Mouse (Mus musculus) hindbrain, embryonic 11.5 days (tissue): ENCODE data around the gene Prg2. TPM values are rescaled to one million over a fixed set of nuclear protein-coding genes. Genes with fewer than 3 reads are reported as not detected.

Experiments
- ATAC-seq: fragments of 200-750 bp; cut with Nextera tagmentation; 2 replicates; pipeline ENCODE4 v1.8.0; 2017; ENCODE audit warnings: mild to moderate bottlenecking, moderate TSS enrichment, moderate library complexity; ENCODE audit not compliant: low FRiP score
- DNase-seq: peaks from one replicate; pipeline ENCODE4 v3.0.0-alpha.2; 2015; ENCODE audit warnings: low spot score
- H3K27ac ChIP-seq: fragments of 300-500 bp; sonication (generic); 2 replicates; pipeline ENCODE4 v1.5.1; 2014; ENCODE audit warnings: mild to moderate bottlenecking, low read depth, low read length
- H3K27me3 ChIP-seq: fragments of 300-500 bp; sonication (generic); 2 replicates; pipeline ENCODE4 v1.6.1; 2014; ENCODE audit warnings: mild to moderate bottlenecking, low read length, moderate library complexity, mixed read lengths; ENCODE audit not compliant: control insufficient read depth, insufficient read depth
- H3K36me3 ChIP-seq: fragments of 300-500 bp; sonication (generic); 2 replicates; pipeline ENCODE4 v1.6.1; 2014; ENCODE audit warnings: mild to moderate bottlenecking, low read length, moderate library complexity, mixed read lengths; ENCODE audit not compliant: control insufficient read depth, insufficient read depth
- H3K4me1 ChIP-seq: fragments of 300-500 bp; sonication (generic); replicated peaks from 2 replicates; pipeline ENCODE4 v1.6.1; 2014; ENCODE audit warnings: low read length, mixed read lengths; ENCODE audit not compliant: control insufficient read depth, insufficient read depth
- H3K4me2 ChIP-seq: fragments of 300-500 bp; sonication (generic); replicated peaks from 2 replicates; pipeline ENCODE4 v1.6.1; 2014; ENCODE audit warnings: mild to moderate bottlenecking, low read depth, low read length
- H3K4me3 ChIP-seq: fragments of 300-500 bp; sonication (generic); 2 replicates; pipeline ENCODE4 v1.5.1; 2014; ENCODE audit warnings: low read depth, low read length
- H3K9ac ChIP-seq: fragments of 300-500 bp; sonication (generic); 2 replicates; pipeline ENCODE4 v1.6.1; 2014; ENCODE audit warnings: low read depth, low read length
- H3K9me3 ChIP-seq: fragments of 300-500 bp; sonication (generic); 2 replicates; pipeline ENCODE4 v1.6.1; 2016; ENCODE audit warnings: low read length; ENCODE audit not compliant: control insufficient read depth
- WGBS: fragments of 180-500 bp; shearing (Covaris S2); extraction: QIAGEN DNeasy Blood & Tissue Kit; methylation state at CpG from one replicate; pipeline ENCODE4 v1.1.7; 2014; 5-methylcytosine and 5-hydroxymethylcytosine counted together
- polyA plus RNA-seq: library from polyadenylated mRNA; unstranded; fragments of >200 nt; fragmentation: Nextera tagmentation; extraction: Ambion mirVana; gene quantifications from 2 replicates; pipeline ENCODE4 v1.2.1, GENCODE M21; 2014

The Prg2 gene
- polyA plus RNA-seq, 1 experiment from 2014 or later = not detected

- Histone ChIP-seq H3K4me3 (no peak overlapping the region), H3K9me3 (no peaks in the 10 kb centered on the region), H3K27ac (no peak overlapping the region), H3K27me3 (no peaks in the 10 kb centered on the region), H3K4me2 (no peak overlapping the region), H3K36me3 (no peaks in the 10 kb centered on the region), H3K4me1 (no peaks in the 10 kb centered on the region), H3K9ac (no peak overlapping the region)
- 93% methylated on average over 9 of the region's 9 CpGs for WGBS
- DNase-seq (no peak), ATAC-seq (no peak)
Measured at GRCm38 (mm10) chr2:84955435-84955834, 24.8 kb upstream of the Prg2 start.

- ATAC-seq = peak; percentile 66; the same call in 1 of the 2 replicates
- Histone ChIP-seq H3K9ac (no peak overlapping the region), H3K4me1 (no peaks in the 10 kb centered on the region), H3K4me2 (no peak overlapping the region), H3K4me3 (no peak overlapping the region), H3K36me3 (no peaks in the 10 kb centered on the region), H3K9me3 (no peaks in the 10 kb centered on the region), H3K27me3 (no peaks in the 10 kb centered on the region), H3K27ac (no peak overlapping the region)
- WGBS = 59% methylated on average over 5 of the region's 5 CpGs
- peak; percentile 73 for DNase-seq
Measured at GRCm38 (mm10) chr2:84956274-84956673, 24.0 kb upstream of the Prg2 start.

- Histone ChIP-seq H3K9ac (no peak overlapping the region), H3K4me2 (no peak overlapping the region), H3K27me3 (no peaks in the 10 kb centered on the region), H3K36me3 (no peaks in the 10 kb centered on the region), H3K9me3 (no peaks in the 10 kb centered on the region), H3K4me1 (no peaks in the 10 kb centered on the region), H3K27ac (no peak overlapping the region), H3K4me3 (no peak overlapping the region)
- WGBS = 92% methylated on average over 11 of the region's 11 CpGs
- DNase-seq (no peak), ATAC-seq (no peak)
Measured at GRCm38 (mm10) chr2:84958588-84959264, 21.5 kb upstream of the Prg2 start.

- WGBS = 57% methylated on average over 2 of the region's 2 CpGs
Measured at GRCm38 (mm10) chr2:84961300-84961699, 19.0 kb upstream of the Prg2 start.

GRCm38 (mm10) chr2:84961901-84962300 lies 18.4 kb upstream of the Prg2 start:
- H3K4me2 ChIP-seq = no peak overlapping the region
- WGBS = 70% methylated on average over 3 of the region's 3 CpGs
- no peaks in the 10 kb centered on the region for H3K4me1 ChIP-seq

More at GRCm38 (mm10) chr2:84961300-84961699, 19.0 kb upstream of the Prg2 start:
- DNase-seq (no peak), ATAC-seq (no peak)
- Histone ChIP-seq H3K9me3 (no peaks in the 10 kb centered on the region), H3K27ac (no peak overlapping the region), H3K4me3 (no peak overlapping the region), H3K4me2 (no peak overlapping the region), H3K27me3 (no peaks in the 10 kb centered on the region), H3K9ac (no peak overlapping the region), H3K4me1 (no peaks in the 10 kb centered on the region), H3K36me3 (no peaks in the 10 kb centered on the region)

GRCm38 (mm10) chr2:84962906-84963507 lies 17.3 kb upstream of the Prg2 start:
- ATAC-seq (peak; percentile 58; the same call in 1 of the 2 replicates), DNase-seq (no peak)

More at GRCm38 (mm10) chr2:84961901-84962300, 18.4 kb upstream of the Prg2 start:
- ATAC-seq (no peak), DNase-seq (no peak)
- H3K9me3 ChIP-seq = no peaks in the 10 kb centered on the region
- H3K9ac ChIP-seq = no peak overlapping the region
- no peaks in the 10 kb centered on the region for H3K36me3 ChIP-seq
- no peak overlapping the region for H3K4me3 ChIP-seq
- no peak overlapping the region for H3K27ac ChIP-seq
- no peaks in the 10 kb centered on the region for H3K27me3 ChIP-seq

GRCm38 (mm10) chr2:84964111-84964801 lies 16.0 kb upstream of the Prg2 start:
- H3K36me3 ChIP-seq = no peaks in the 10 kb centered on the region
- no peak overlapping the region for H3K9ac ChIP-seq
- 90% methylated on average over 7 of the region's 7 CpGs for WGBS
- H3K27ac ChIP-seq = no peak overlapping the region
- no peaks in the 10 kb centered on the region for H3K9me3 ChIP-seq
- H3K4me3 ChIP-seq = no peak overlapping the region
- no peak overlapping the region for H3K4me2 ChIP-seq
- ATAC-seq (no peak), DNase-seq (no peak)
- H3K27me3 ChIP-seq = no peaks in the 10 kb centered on the region
- H3K4me1 ChIP-seq = no peaks in the 10 kb centered on the region

More at GRCm38 (mm10) chr2:84962906-84963507, 17.3 kb upstream of the Prg2 start:
- 36% methylated on average over 6 of the region's 6 CpGs for WGBS
- H3K27ac ChIP-seq = no peak overlapping the region
- H3K27me3 ChIP-seq = no peaks in the 10 kb centered on the region
- no peak overlapping the region for H3K4me2 ChIP-seq
- no peaks in the 10 kb centered on the region for H3K9me3 ChIP-seq
- H3K4me3 ChIP-seq = no peak overlapping the region
- no peaks in the 10 kb centered on the region for H3K36me3 ChIP-seq
- no peaks in the 10 kb centered on the region for H3K4me1 ChIP-seq
- no peak overlapping the region for H3K9ac ChIP-seq

GRCm38 (mm10) chr2:84967318-84967991 lies 12.8 kb upstream of the Prg2 start:
- DNase-seq (no peak), ATAC-seq (no peak)
- H3K4me3 ChIP-seq = no peak overlapping the region
- H3K27me3 ChIP-seq = no peaks in the 10 kb centered on the region
- H3K4me1 ChIP-seq = no peaks in the 10 kb centered on the region
- H3K4me2 ChIP-seq = no peak overlapping the region
- no peaks in the 10 kb centered on the region for H3K9me3 ChIP-seq
- H3K36me3 ChIP-seq = no peaks in the 10 kb centered on the region
- H3K9ac ChIP-seq = no peak overlapping the region
- 94% methylated on average over 5 of the region's 5 CpGs for WGBS
- no peak overlapping the region for H3K27ac ChIP-seq
